Mouse (Mus musculus): ENCODE measurements around the gene Fam50b.

GRCm38 (mm10) chr13:34794426-34794825, 59.8 kb downstream of the Fam50b start:
- TF ChIP-seq POLR2AphosphoS2 (IDR thresholded peaks at IDR 0.05; ENCODE audit: insufficient read length, low read depth) (no peak), REST (IDR thresholded peaks at IDR 0.05; ENCODE audit: insufficient read depth, insufficient read length) (no peak), USF1 (IDR thresholded peaks at IDR 0.05; ENCODE audit: low read depth) (no peak), MYOD1 (IDR thresholded peaks at IDR 0.05; ENCODE audit: control insufficient read depth in 1 of 3, insufficient read length in 2 of 3, low read depth in 2 of 3) (no peak), TCF3 (IDR thresholded peaks at IDR 0.05; ENCODE audit: insufficient read length, low read depth) (no peak), MAX (IDR thresholded peaks at IDR 0.05; ENCODE audit: low read depth) (no peak), E2F4 (IDR thresholded peaks at IDR 0.05; ENCODE audit: insufficient read depth) (no peak), POLR2A (IDR thresholded peaks at IDR 0.05; ENCODE audit: insufficient read length, low read depth) (no peak), TCF12 (IDR thresholded peaks at IDR 0.05; ENCODE audit: insufficient read depth, poor library complexity, severe bottlenecking) (no peak), CEBPB (IDR thresholded peaks at IDR 0.05; ENCODE audit: insufficient read depth, poor library complexity, severe bottlenecking) (no peak), MYOG (IDR thresholded peaks at IDR 0.05; ENCODE audit: control insufficient read depth in 1 of 3, insufficient read depth in 1 of 3, insufficient read length in 2 of 3, low read depth in 2 of 3) (no peak)

All from myocyte (in vitro differentiated cells).